Mouse (Mus musculus) cerebellum, adult 11 months (tissue): ENCODE data around the gene Myo9a.
"Not testable (repeated sequence)": the region's sequence is repeated elsewhere in the genome, so short reads cannot be mapped to it uniquely, and the experiment has no call there.

Source experiments
- DNase-seq: peaks from one replicate; pipeline ENCODE4 v3.0.0; 2022

Gene Myo9a

GRCm38 (mm10) chr9:59751966-59752365 lies 1.3 kb downstream of the Myo9a start:
- no peak for DNase-seq

GRCm38 (mm10) chr9:59755199-59755598 lies 4.5 kb downstream of the Myo9a start:
- DNase-seq = no peak

GRCm38 (mm10) chr9:59757016-59757415 lies 6.3 kb downstream of the Myo9a start:
- not testable (repeated sequence) for DNase-seq

- no peak for DNase-seq
Measured at GRCm38 (mm10) chr9:59760515-59760914, 9.8 kb downstream of the Myo9a start.

GRCm38 (mm10) chr9:59766966-59767461 lies 16.3 kb downstream of the Myo9a start:
- not testable (repeated sequence) for DNase-seq

GRCm38 (mm10) chr9:59806046-59806774 lies 55.5 kb downstream of the Myo9a start:
- not testable (repeated sequence) for DNase-seq

- no peak for DNase-seq
Measured at GRCm38 (mm10) chr9:59884551-59884950, 133.9 kb downstream of the Myo9a start.

- no peak for DNase-seq
Measured at GRCm38 (mm10) chr9:59903382-59903781, 152.7 kb downstream of the Myo9a start.

GRCm38 (mm10) chr9:59914761-59915160 lies 164.1 kb downstream of the Myo9a start:
- DNase-seq = no peak

GRCm38 (mm10) chr9:59930248-59930647 lies 179.6 kb downstream of the Myo9a start:
- no peak for DNase-seq

GRCm38 (mm10) chr9:59935866-59936265 lies 185.2 kb downstream of the Myo9a start:
- DNase-seq = not testable (repeated sequence)

- no peak for DNase-seq
Measured at GRCm38 (mm10) chr9:59938529-59938928, 187.8 kb downstream of the Myo9a start.

- no peak for DNase-seq
Measured at GRCm38 (mm10) chr9:59939691-59940090, 189.0 kb downstream of the Myo9a start.

- no peak for DNase-seq
Measured at GRCm38 (mm10) chr9:59940913-59941884, 190.5 kb downstream of the Myo9a start.

- no peak for DNase-seq
Measured at GRCm38 (mm10) chr9:59941885-59942350, 191.2 kb downstream of the Myo9a start.

- no peak for DNase-seq
Measured at GRCm38 (mm10) chr9:59942501-59943085, 191.9 kb downstream of the Myo9a start.

GRCm38 (mm10) chr9:59943826-59944225 lies 193.1 kb downstream of the Myo9a start:
- no peak for DNase-seq

GRCm38 (mm10) chr9:59945241-59945640 lies 194.5 kb downstream of the Myo9a start:
- no peak for DNase-seq

- no peak for DNase-seq
Measured at GRCm38 (mm10) chr9:59947271-59947670, 196.6 kb downstream of the Myo9a start.

GRCm38 (mm10) chr9:59948226-59948625 lies 197.5 kb downstream of the Myo9a start:
- DNase-seq = no peak

- no peak for DNase-seq
Measured at GRCm38 (mm10) chr9:59948691-59949250, 198.1 kb downstream of the Myo9a start.

- DNase-seq = no peak
Measured at GRCm38 (mm10) chr9:59949511-59949910, 198.8 kb downstream of the Myo9a start.

- no peak for DNase-seq
Measured at GRCm38 (mm10) chr9:59949981-59950380, 199.3 kb downstream of the Myo9a start.
